9 mouse cellular contexts compared by ENCODE assay signal in genomic region chr7:4922931-4923565, GRCm38 (mm10). TPM values are rescaled to one million over a fixed set of nuclear protein-coding genes. Genes with fewer than 3 reads are reported as not detected.
DNase-seq lines count a peak whose midpoint lies in the region; ATAC-seq and TF ChIP-seq lines count a peak whose summit lies in the region.
"Had no signal": no experiment of that assay in that cellular context is flagged by ENCODE, and none has a peak within 500 bp of the region (broad histone marks: within the 10 kb centered on the region; RNA-seq: fewer than 3 reads in every experiment).

No protein-coding gene starts in this region.

- DNase-seq in ES-E14 (ENCODE audit: low read depth, low spot score) = peak; percentile 86
- peak; percentile 97 for DNase-seq in brain, embryonic 14.5 days (ENCODE audit: low read depth)
- peak; percentile 77 for DNase-seq in intestine, embryonic 14.5 days (ENCODE audit: low spot score)
- peak; percentile 91 for DNase-seq in left cerebral cortex, postnatal 4 days
- peak; percentile 86 for DNase-seq in neural tube, embryonic 11.5 days (ENCODE audit: low spot score)
- no peak for DNase-seq in spleen, postnatal 4 days (ENCODE audit: low spot score in 2 of 2)

- under 1% methylated on average over 14 of the region's 14 CpGs for WGBS in forebrain, embryonic 12.5 days
- WGBS in intestine, embryonic 14.5 days = under 1% methylated on average over 14 of the region's 14 CpGs
- WGBS in neural tube, embryonic 11.5 days = under 1% methylated on average over 14 of the region's 14 CpGs

- peak overlapping the region; percentile 28; the same call in 1 of the 2 replicates for H3K9ac ChIP-seq in ES-E14 (ENCODE audit: insufficient read depth, low read depth, low read length, poor library complexity, severe bottlenecking)
- peak overlapping the region; percentile 73 for H3K9ac ChIP-seq in forebrain, embryonic 12.5 days
- H3K9ac ChIP-seq in intestine, embryonic 14.5 days (ENCODE audit: low read length) = peak overlapping the region; percentile 34
- peak overlapping the region; percentile 65 for H3K9ac ChIP-seq in neural tube, embryonic 11.5 days (ENCODE audit: low read length)

- peak; percentile 62 for ATAC-seq in forebrain, embryonic 12.5 days (ENCODE audit: low FRiP score)
- ATAC-seq in intestine, embryonic 14.5 days (replicated peaks; ENCODE audit: low FRiP score, low TSS enrichment, low read depth) = peak; percentile 16; the same call in 1 of the 2 replicates
- ATAC-seq in neural tube, embryonic 11.5 days (ENCODE audit: insufficient read depth, low FRiP score, low TSS enrichment) = peak; percentile 55
- no peak for ATAC-seq in inflammation-experienced regulatory T-cells, adult 6 months

- no peak for TF ChIP-seq POLR2A in brain, embryonic 14.5 days (IDR thresholded peaks at IDR 0.05; ENCODE audit: borderline replicate concordance, extremely low read depth, insufficient read depth, insufficient read length, poor library complexity, severe bottlenecking)

- in situ Hi-C loops in ES-E14 (cut with MboI; ENCODE audit: low sequenced_read_pairs in 2 of 2, unreplicated experiment in 2 of 2) = no loop called here

- intact Hi-C loops in left cerebral cortex, postnatal 4 days (cut with DNase I) = no loop called here

- peak; percentile 51; the same call in 1 of the 2 replicates for TF ChIP-seq CTCF in brain, embryonic 14.5 days (IDR thresholded peaks at IDR 0.05; ENCODE audit: borderline replicate concordance, extremely low read depth, insufficient read depth, insufficient read length)

- no peaks in the 10 kb centered on the region for H3K27me3 ChIP-seq in forebrain, embryonic 12.5 days
- no peaks in the 10 kb centered on the region for H3K27me3 ChIP-seq in intestine, embryonic 14.5 days (replicated peaks; ENCODE audit: control insufficient read depth, insufficient read depth, low read length)
- H3K27me3 ChIP-seq in neural tube, embryonic 11.5 days (ENCODE audit: control insufficient read depth, insufficient read depth, low read length) = no peaks in the 10 kb centered on the region

- peak overlapping the region; percentile 86 for H3K4me2 ChIP-seq in forebrain, embryonic 12.5 days
- H3K4me2 ChIP-seq in intestine, embryonic 14.5 days (ENCODE audit: low read length) = peak overlapping the region; percentile 72
- peak overlapping the region; percentile 94 for H3K4me2 ChIP-seq in neural tube, embryonic 11.5 days (ENCODE audit: low read depth)

- no peaks in the 10 kb centered on the region for H3K9me3 ChIP-seq in ES-E14 (ENCODE audit: control insufficient read depth, insufficient read depth, low read depth, low read length)
- H3K9me3 ChIP-seq in forebrain, embryonic 12.5 days = no peaks in the 10 kb centered on the region
- no peaks in the 10 kb centered on the region for H3K9me3 ChIP-seq in intestine, embryonic 14.5 days (ENCODE audit: control insufficient read depth, low read length)
- no peaks in the 10 kb centered on the region for H3K9me3 ChIP-seq in neural tube, embryonic 11.5 days (ENCODE audit: control insufficient read depth, low read length)

- peaks cover 8% of the 10 kb centered on the region; the same call in 1 of the 2 replicates for H3K36me3 ChIP-seq in ES-E14 (ENCODE audit: control insufficient read depth, insufficient read depth, low read length, poor library complexity, severe bottlenecking)
- H3K36me3 ChIP-seq in forebrain, embryonic 12.5 days (replicated peaks) = peaks cover 34% of the 10 kb centered on the region
- peaks cover 29% of the 10 kb centered on the region for H3K36me3 ChIP-seq in intestine, embryonic 14.5 days (ENCODE audit: control insufficient read depth, insufficient read depth, low read length)
- H3K36me3 ChIP-seq in neural tube, embryonic 11.5 days (ENCODE audit: control insufficient read depth, insufficient read depth, low read length) = peaks cover 18% of the 10 kb centered on the region

- no peak overlapping the region; the same call in 1 of the 2 replicates for H3K27ac ChIP-seq in ES-E14 (ENCODE audit: insufficient read depth, low read depth, low read length, poor library complexity, severe bottlenecking)
- peak overlapping the region; percentile 99 for H3K27ac ChIP-seq in forebrain, embryonic 12.5 days
- peak overlapping the region; percentile 95 for H3K27ac ChIP-seq in intestine, embryonic 14.5 days (ENCODE audit: low read depth)
- peak overlapping the region; percentile 95 for H3K27ac ChIP-seq in neural tube, embryonic 11.5 days (ENCODE audit: low read depth, low read length)

- H3K4me3 ChIP-seq in ES-E14 (ENCODE audit: insufficient read depth in 1 of 2, low read depth in 1 of 2, low read length in 2 of 2, poor library complexity in 1 of 2, severe bottlenecking in 1 of 2) = peak overlapping the region; percentile 38 to 54; a peak in 3 of 4 replicates
- H3K4me3 ChIP-seq in forebrain, embryonic 12.5 days (replicated peaks) = peak overlapping the region; percentile 39
- peak overlapping the region; percentile 19 for H3K4me3 ChIP-seq in intestine, embryonic 14.5 days (ENCODE audit: low read depth, low read length)
- H3K4me3 ChIP-seq in neural tube, embryonic 11.5 days (ENCODE audit: low read depth, low read length) = peak overlapping the region; percentile 37

- H3K4me1 ChIP-seq in ES-E14 (ENCODE audit: control insufficient read depth in 2 of 2, insufficient read depth in 2 of 2, low read length in 2 of 2, poor library complexity in 1 of 2) = peaks cover 4 to 45% of the 10 kb centered on the region in 2 experiments; a peak in 3 of 4 replicates
- peaks cover 63% of the 10 kb centered on the region for H3K4me1 ChIP-seq in forebrain, embryonic 12.5 days
- H3K4me1 ChIP-seq in intestine, embryonic 14.5 days (replicated peaks; ENCODE audit: control insufficient read depth, insufficient read depth, low read length) = peaks cover 53% of the 10 kb centered on the region
- peaks cover 43% of the 10 kb centered on the region for H3K4me1 ChIP-seq in neural tube, embryonic 11.5 days (ENCODE audit: control insufficient read depth, insufficient read depth, low read length)

TF ChIP-seq in ES-E14, 5 proteins besides CTCF, POLR2A, EP300 and RAD21:
- TF ChIP-seq MAFK (IDR thresholded peaks at IDR 0.05; ENCODE audit: insufficient read depth, low read depth, low read length) (no peak), CHD2 (IDR thresholded peaks at IDR 0.05; ENCODE audit: low read depth, low read length) (no peak), HCFC1 (IDR thresholded peaks at IDR 0.05; ENCODE audit: borderline replicate concordance, insufficient read depth, low read length) (no peak), ZNF384 (IDR thresholded peaks at IDR 0.05; ENCODE audit: low read depth, low read length) (no peak), ZC3H11A (IDR thresholded peaks at IDR 0.05; ENCODE audit: borderline replicate concordance, low read depth, low read length) (no peak)
TF ChIP-seq in ES-E14: peak in this region for 0.

RNA-seq across cellular contexts. Expression of gene Nat14, which starts 1.2 kb away (rescaled TPM):
- 1.2 and 1.7 TPM in 2 replicates for total RNA-seq in ES-E14 (2012; rRNA removed)
- polyA plus RNA-seq in brain, embryonic 14.5 days (2012; rRNA removed) = 27.3 and 27.9 TPM in 2 replicates
- polyA plus RNA-seq in forebrain, embryonic 12.5 days (2016; fragmentation: Nextera tagmentation; extraction: Ambion mirVana) = 18.1 and 19.4 TPM in 2 replicates
- polyA plus RNA-seq in intestine, embryonic 14.5 days (2014; fragmentation: Nextera tagmentation; extraction: Ambion mirVana) = 3.1 and 3.3 TPM in 2 replicates
- 10 to 100 TPM; 50.8 to 51.5 TPM for total RNA-seq in left cerebral cortex, postnatal 4 days (2021)
- polyA plus RNA-seq in neural tube, embryonic 11.5 days (2014; fragmentation: Nextera tagmentation; extraction: Ambion mirVana) = 6.4 and 7.1 TPM in 2 replicates
- polyA plus RNA-seq in inflammation-experienced regulatory T-cells, adult 6 months (2017; shearing (Covaris generic)) = under 1 TPM in 2 of 3 experiments, not detected in 1; 0.34 to 0.44 TPM

RNA-seq across cellular contexts. Expression of gene Ssc5d, which starts 2.5 kb away (rescaled TPM):
- total RNA-seq in ES-E14 (2012; rRNA removed) = 0.94 and 1.3 TPM in 2 replicates
- 2.3 and 3.6 TPM in 2 replicates for polyA plus RNA-seq in brain, embryonic 14.5 days (2012; rRNA removed)
- polyA plus RNA-seq in forebrain, embryonic 12.5 days (2016; fragmentation: Nextera tagmentation; extraction: Ambion mirVana) = 0.89 and 1.4 TPM in 2 replicates
- 3.7 and 4.0 TPM in 2 replicates for polyA plus RNA-seq in intestine, embryonic 14.5 days (2014; fragmentation: Nextera tagmentation; extraction: Ambion mirVana)
- 1 to 10 TPM; 3.1 to 3.6 TPM for total RNA-seq in left cerebral cortex, postnatal 4 days (2021)
- polyA plus RNA-seq in neural tube, embryonic 11.5 days (2014; fragmentation: Nextera tagmentation; extraction: Ambion mirVana) = 2.8 and 3.3 TPM in 2 replicates
- not detected for polyA plus RNA-seq in inflammation-experienced regulatory T-cells, adult 6 months (2017; shearing (Covaris generic))

RNA-seq across cellular contexts. Expression of gene Zfp628, which starts 8.0 kb away (rescaled TPM):
- 4.0 and 4.3 TPM in 2 replicates for total RNA-seq in ES-E14 (2012; rRNA removed)
- polyA plus RNA-seq in brain, embryonic 14.5 days (2012; rRNA removed) = 16.7 and 21.7 TPM in 2 replicates
- 4.0 and 4.6 TPM in 2 replicates for polyA plus RNA-seq in forebrain, embryonic 12.5 days (2016; fragmentation: Nextera tagmentation; extraction: Ambion mirVana)
- polyA plus RNA-seq in intestine, embryonic 14.5 days (2014; fragmentation: Nextera tagmentation; extraction: Ambion mirVana) = 3.3 and 4.0 TPM in 2 replicates
- 10 to 100 TPM; 21.1 to 21.4 TPM for total RNA-seq in left cerebral cortex, postnatal 4 days (2021)
- polyA plus RNA-seq in neural tube, embryonic 11.5 days (2014; fragmentation: Nextera tagmentation; extraction: Ambion mirVana) = 3.5 and 3.8 TPM in 2 replicates
- polyA plus RNA-seq in inflammation-experienced regulatory T-cells, adult 6 months (2017; shearing (Covaris generic)) = 1 to 10 TPM in 2 of 3 experiments, under 1 TPM in 1; 0.93 to 1.8 (median 1.6) TPM

RNA-seq across cellular contexts. Expression of gene Gm36210, which starts 16.7 kb away (rescaled TPM):
- 1.6 and 2.2 TPM in 2 replicates for total RNA-seq in ES-E14 (2012; rRNA removed)
- 0.77 and 1.3 TPM in 2 replicates for polyA plus RNA-seq in brain, embryonic 14.5 days (2012; rRNA removed)
- polyA plus RNA-seq in forebrain, embryonic 12.5 days (2016; fragmentation: Nextera tagmentation; extraction: Ambion mirVana) = 0.24 and 0.41 TPM in 2 replicates
- not detected in 2 replicates for polyA plus RNA-seq in intestine, embryonic 14.5 days (2014; fragmentation: Nextera tagmentation; extraction: Ambion mirVana)
- under 1 TPM; 0.50 to 0.74 TPM for total RNA-seq in left cerebral cortex, postnatal 4 days (2021)
- 0.29 TPM in 1 of 2 replicates, not detected in the other for polyA plus RNA-seq in neural tube, embryonic 11.5 days (2014; fragmentation: Nextera tagmentation; extraction: Ambion mirVana)
- polyA plus RNA-seq in inflammation-experienced regulatory T-cells, adult 6 months (2017; shearing (Covaris generic)) = not detected
- total RNA-seq: heart, adult 18-20 months had no signal

RNA-seq across cellular contexts. Expression of gene Sbk2, which starts 41.2 kb away (rescaled TPM):
- 0.22 and 0.95 TPM in 2 replicates for total RNA-seq in ES-E14 (2012; rRNA removed)
- polyA plus RNA-seq in brain, embryonic 14.5 days (2012; rRNA removed) = 0.14 TPM in 2 replicates
- not detected in 2 replicates for polyA plus RNA-seq in forebrain, embryonic 12.5 days (2016; fragmentation: Nextera tagmentation; extraction: Ambion mirVana)
- 0.23 and 0.26 TPM in 2 replicates for polyA plus RNA-seq in intestine, embryonic 14.5 days (2014; fragmentation: Nextera tagmentation; extraction: Ambion mirVana)
- total RNA-seq in left cerebral cortex, postnatal 4 days (2021) = not detected
- polyA plus RNA-seq in neural tube, embryonic 11.5 days (2014; fragmentation: Nextera tagmentation; extraction: Ambion mirVana) = not detected in 2 replicates
- polyA plus RNA-seq in inflammation-experienced regulatory T-cells, adult 6 months (2017; shearing (Covaris generic)) = 1 to 10 TPM in 2 of 3 experiments, not detected in 1; 1.2 to 2.0 TPM

Comparison
In these comparisons a context has a peak if more than half of its experiments do, and no peak if none do; other contexts are left out.
1. DNase-seq: peak in ES-E14 (single experiment), brain, embryonic 14.5 days (single experiment), intestine, embryonic 14.5 days (single experiment), left cerebral cortex, postnatal 4 days (single experiment) and neural tube, embryonic 11.5 days (single experiment); none in spleen, postnatal 4 days (0 of 2).
2. Peak in every context shown above with its lines, with median percentiles within 50 percentile points of each other: H3K4me3 ChIP-seq, H3K9ac ChIP-seq and H3K4me2 ChIP-seq.